Mouse (Mus musculus) brown adipose tissue, adult 24 weeks (tissue): ENCODE measurements around the gene Ssr4. TPM values are rescaled to one million over a fixed set of nuclear protein-coding genes. Genes with fewer than 3 reads are reported as not detected.
"Not testable (repeated sequence)": the region's sequence is repeated elsewhere in the genome, so short reads cannot be mapped to it uniquely, and the experiment has no call there.

Experiments
- H3K27ac ChIP-seq: fragments of 200-500 bp; replicated peaks from 2 replicates; pipeline ENCODE4 v1.5.1; 2012; ENCODE audit warnings: low read depth, mild to moderate bottlenecking, low read length
- H3K4me1 ChIP-seq: fragments of 200-500 bp; 2 replicates; pipeline ENCODE4 v1.6.1; 2012; ENCODE audit warnings: low read length, mixed read lengths; ENCODE audit not compliant: control insufficient read depth, insufficient read depth, insufficient read length
- H3K4me3 ChIP-seq: fragments of 200-500 bp; 2 replicates; pipeline ENCODE4 v1.5.1; 2012; ENCODE audit warnings: low read depth, mild to moderate bottlenecking, low read length, moderate library complexity; ENCODE audit not compliant: insufficient read depth
- polyA plus RNA-seq: library from polyadenylated mRNA; stranded (reverse); fragments of >200 nt; gene quantifications from 2 replicates; pipeline ENCODE4 v1.2.4, GENCODE M21; 2012; ENCODE audit not compliant: missing spikeins, insufficient read depth, insufficient read length

Gene Ssr4
- 189 and 210 TPM in 2 replicates for polyA plus RNA-seq

DNA sequence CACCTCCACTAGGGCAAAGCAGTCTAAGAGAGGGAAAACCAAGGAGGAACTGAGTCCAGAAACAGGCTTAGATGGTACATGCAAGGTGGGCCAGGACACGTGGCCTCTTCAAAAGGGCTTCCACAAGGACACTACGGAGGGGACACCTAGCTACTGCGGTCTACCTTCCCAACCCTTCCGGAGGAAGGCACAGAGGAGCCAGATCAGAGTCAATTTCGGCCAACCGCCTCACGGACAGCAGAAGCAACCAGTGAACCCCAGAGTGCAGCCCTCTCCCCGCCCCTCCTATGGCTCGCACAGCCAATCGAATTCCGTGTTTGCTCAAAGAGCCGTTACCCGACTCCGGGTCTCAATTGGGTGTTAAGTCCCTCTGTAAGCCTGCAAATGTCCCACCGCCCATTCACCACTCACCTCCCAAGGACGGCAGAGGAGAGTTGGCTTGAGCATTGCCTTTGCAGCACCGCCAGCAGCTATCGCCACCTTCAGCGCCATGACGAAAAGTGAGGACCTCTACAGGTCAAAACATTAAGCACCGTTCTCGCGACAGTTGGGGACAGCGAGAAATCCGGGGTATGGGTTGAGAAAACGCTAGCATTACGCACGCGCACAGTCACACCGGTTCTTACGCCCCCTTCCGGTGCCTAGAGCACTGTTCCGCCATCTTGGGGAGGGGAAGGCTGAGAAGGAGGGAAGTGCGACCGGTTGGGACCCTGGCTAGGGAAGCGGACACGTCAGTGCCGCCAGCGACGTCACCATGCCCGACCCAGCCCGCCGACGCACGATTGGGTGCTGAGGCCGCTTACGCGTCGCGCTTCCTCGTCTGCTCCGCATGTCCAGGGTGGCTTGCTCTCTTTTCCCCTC lies at the start of gene Ssr4, which contains the start of gene Idh3g:
Gene Ssr4, plus strand, starts transcription at position 665 of the 861 bp plus-strand sequence.
Gene Idh3g, minus strand, starts transcription at position 534 of the 861 bp plus-strand sequence.
- H3K4me3 ChIP-seq, result peak within 1 kb of the TSS; percentile 89
- H3K4me1 ChIP-seq, result peaks cover 2% of the 10 kb centered on the region; the same call in 1 of the 2 replicates
- peak within 1 kb of the TSS; percentile 96 for H3K27ac ChIP-seq

- Histone ChIP-seq H3K27ac (no peak overlapping the region), H3K4me3 (no peak overlapping the region), H3K4me1 (no peaks in the 10 kb centered on the region)
Observed at GRCm38 (mm10) chrX:73738155-73738554, 48.7 kb upstream of the Ssr4 start.

- Histone ChIP-seq H3K27ac (no peak overlapping the region), H3K4me3 (no peak overlapping the region), H3K4me1 (no peaks in the 10 kb centered on the region)
Observed at GRCm38 (mm10) chrX:73739151-73739550, 47.7 kb upstream of the Ssr4 start.

- not testable (repeated sequence) for H3K4me3 ChIP-seq, H3K27ac ChIP-seq, H3K4me1 ChIP-seq
Observed at GRCm38 (mm10) chrX:73739841-73740240, 47.0 kb upstream of the Ssr4 start.

GRCm38 (mm10) chrX:73744774-73745481 lies 41.9 kb upstream of the Ssr4 start:
- no peak overlapping the region for H3K4me3 ChIP-seq
- H3K27ac ChIP-seq, result no peak overlapping the region
- H3K4me1 ChIP-seq, result no peaks in the 10 kb centered on the region

GRCm38 (mm10) chrX:73748977-73749376 lies 37.9 kb upstream of the Ssr4 start:
- Histone ChIP-seq H3K4me3 (no peak overlapping the region), H3K27ac (no peak overlapping the region), H3K4me1 (no peaks in the 10 kb centered on the region)

- H3K4me3 ChIP-seq, result no peak within 1 kb of the TSS
- no peak within 1 kb of the TSS for H3K27ac ChIP-seq
- H3K4me1 ChIP-seq, result no peaks in the 10 kb centered on the region
Observed at GRCm38 (mm10) chrX:73756334-73757140, 30.3 kb upstream of the Ssr4 start, which contains the start of gene Plxnb3. Plxnb3 (plus strand) TSS chrX:73757090.

DNA sequence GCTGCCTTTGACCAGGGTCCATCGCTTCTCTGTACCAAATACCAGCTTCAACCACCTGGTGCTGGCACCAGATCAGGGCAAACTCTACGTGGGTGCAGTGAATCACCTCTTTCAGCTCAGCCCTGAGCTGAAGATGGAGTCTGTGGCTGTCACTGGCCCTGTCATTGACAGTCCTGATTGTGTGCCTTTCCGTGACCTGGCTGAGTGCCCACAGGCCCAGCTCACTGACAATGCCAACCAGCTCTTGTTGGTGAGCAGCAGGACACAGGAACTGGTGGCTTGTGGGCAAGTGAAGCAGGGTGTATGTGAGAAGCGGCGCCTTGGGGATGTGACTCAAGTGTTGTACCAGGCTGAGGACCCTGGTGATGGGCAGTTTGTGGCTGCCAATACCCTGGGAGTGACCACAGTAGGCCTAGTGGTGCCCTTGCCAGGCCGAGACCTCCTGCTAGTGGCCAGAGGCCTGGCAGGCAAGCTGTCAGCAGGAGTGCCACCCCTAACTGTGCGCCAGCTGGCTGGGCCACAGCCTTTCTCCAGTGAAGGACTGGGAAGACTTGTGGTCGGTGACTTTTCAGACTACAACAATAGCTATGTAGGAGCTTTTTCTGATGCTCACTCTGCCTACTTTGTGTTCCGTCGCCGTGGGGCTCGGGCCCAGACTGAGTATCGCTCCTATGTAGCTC lies 28.1 kb upstream of the Ssr4 start:
- H3K4me3 ChIP-seq, result no peak overlapping the region
- H3K27ac ChIP-seq, result no peak overlapping the region
- no peaks in the 10 kb centered on the region for H3K4me1 ChIP-seq

DNA sequence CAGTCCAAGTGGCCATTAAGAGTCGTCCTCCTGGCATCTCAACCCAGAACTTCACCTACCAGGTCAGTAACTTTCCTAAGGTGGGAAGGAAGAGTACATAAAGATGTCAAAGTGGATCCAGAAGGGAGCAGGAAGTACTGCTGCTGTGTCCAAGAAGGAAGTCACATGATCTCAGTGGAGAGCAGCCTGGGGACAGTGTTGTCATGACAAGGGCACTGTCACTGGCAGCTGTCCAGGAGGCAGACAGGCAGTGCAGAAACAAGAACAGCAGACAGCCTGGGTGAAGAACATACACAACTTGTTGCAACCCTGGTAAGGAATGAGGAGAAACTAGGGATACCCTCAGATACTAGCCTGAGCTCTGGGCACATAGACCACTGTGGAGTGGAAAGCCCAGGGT lies 21.5 kb upstream of the Ssr4 start:
- Histone ChIP-seq H3K4me3 (no peak overlapping the region), H3K27ac (peak overlapping the region; percentile 21; the same call in 1 of the 2 replicates), H3K4me1 (no peaks in the 10 kb centered on the region)

DNA sequence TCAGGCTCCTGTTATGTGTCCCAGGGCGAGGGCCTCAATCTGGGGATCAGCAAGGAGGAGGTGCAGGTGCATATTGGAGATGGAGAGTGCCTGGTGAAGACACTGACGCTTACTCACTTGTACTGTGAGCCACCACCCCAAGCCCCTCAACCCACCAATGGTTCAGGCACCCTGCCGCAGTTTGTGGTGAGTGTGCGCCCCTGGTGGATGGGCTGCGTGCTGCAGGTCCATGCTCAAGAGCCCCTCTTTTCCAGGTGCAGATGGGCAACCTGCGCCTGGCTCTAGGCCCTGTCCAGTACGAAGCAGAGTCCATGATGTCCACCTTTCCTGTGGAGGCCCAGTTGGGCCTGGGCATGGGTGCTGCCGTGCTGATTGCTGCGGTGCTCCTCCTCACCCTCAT lies 19.6 kb upstream of the Ssr4 start:
- H3K4me1 ChIP-seq, result no peaks in the 10 kb centered on the region
- H3K4me3 ChIP-seq, result no peak overlapping the region
- no peak overlapping the region for H3K27ac ChIP-seq

DNA sequence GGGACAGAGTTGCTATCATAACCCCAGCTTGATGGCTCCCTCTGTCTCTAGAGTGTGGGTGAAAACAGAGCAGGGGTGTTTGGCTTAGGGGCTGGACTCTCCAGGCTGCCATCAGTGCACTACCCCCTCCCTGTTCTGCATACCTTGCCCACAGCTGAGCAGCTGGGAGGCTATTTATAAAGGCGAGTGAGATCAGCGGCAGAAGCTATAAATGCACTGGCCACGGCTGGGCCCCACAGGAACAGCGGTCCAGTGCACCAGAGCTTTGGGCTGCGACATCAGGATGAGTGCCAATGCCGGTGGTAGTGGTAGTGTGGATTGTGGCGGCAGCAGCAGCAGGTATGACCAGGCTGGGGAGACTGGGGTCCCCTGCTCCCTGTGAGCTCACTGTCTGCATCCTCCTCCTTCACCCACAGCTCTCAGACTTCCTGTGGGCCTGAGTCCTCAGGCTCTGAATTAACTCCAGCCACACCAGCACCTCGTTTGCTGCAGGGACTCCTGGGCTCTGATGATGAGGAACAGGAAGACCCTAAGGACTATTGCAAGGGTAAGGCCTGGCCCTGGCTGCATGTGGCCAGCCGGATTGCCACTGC lies 12.6 kb upstream of the Ssr4 start, which contains the start of gene Srpk3:
Gene Srpk3, plus strand, starts transcription at position 238 of the 593 bp plus-strand sequence.
- Histone ChIP-seq H3K4me3 (no peak within 1 kb of the TSS), H3K4me1 (no peaks in the 10 kb centered on the region), H3K27ac (no peak within 1 kb of the TSS)

GRCm38 (mm10) chrX:73774802-73775483 lies 11.9 kb upstream of the Ssr4 start:
- Histone ChIP-seq H3K4me1 (no peaks in the 10 kb centered on the region), H3K27ac (no peak overlapping the region), H3K4me3 (no peak overlapping the region)

GRCm38 (mm10) chrX:73782227-73782626 lies 4.6 kb upstream of the Ssr4 start:
- H3K27ac ChIP-seq, result 0 out of 2 replicates have a peak overlapping the region, but pooled peaks have one; percentile 9
- peaks cover 2% of the 10 kb centered on the region; the same call in 1 of the 2 replicates for H3K4me1 ChIP-seq
- no peak overlapping the region for H3K4me3 ChIP-seq
